Mouse (Mus musculus) megakaryocyte, embryonic 14.5 days (primary cell): ENCODE measurements around the gene Kcnt2.

Experiments used
- FLI1 ChIP-seq: IDR thresholded peaks from 2 replicates; pipeline ENCODE4 v1.6.1; 2012; ENCODE audit warnings: low read length, inconsistent platforms, mixed read lengths
- GATA1 ChIP-seq: IDR thresholded peaks from 3 replicates; pipeline ENCODE4 v1.6.1; 2012; ENCODE audit warnings: mixed read lengths, low read length, inconsistent platforms, borderline replicate concordance

- no peak for TF ChIP-seq GATA1
- TF ChIP-seq FLI1, result no peak
These were observed 93.4 kb downstream of the Kcnt2 start for GRCm38 (mm10) chr1:140339368-140339767.
